Comparison of ENCODE assay signal across 13 mouse cellular contexts in the genomic region with DNA sequence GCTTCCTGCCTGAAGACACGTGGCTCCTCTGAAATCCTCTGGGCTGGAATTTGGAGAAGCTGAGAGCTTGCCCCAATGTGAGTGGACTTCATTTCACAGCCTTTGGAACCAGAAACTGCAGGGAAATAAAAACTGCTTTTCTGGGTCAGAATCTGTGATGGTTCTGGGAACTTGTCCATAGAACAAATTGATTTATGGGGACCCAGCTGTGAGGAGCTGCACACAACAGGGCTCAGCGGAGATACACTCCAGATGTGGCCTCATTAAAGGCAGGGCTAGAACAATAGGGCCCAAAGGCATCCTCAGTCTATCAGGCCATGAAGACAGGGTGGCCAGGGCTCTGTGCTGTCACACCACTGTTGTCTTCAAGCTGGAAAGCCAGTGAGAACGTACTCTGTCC. TPM values are rescaled to one million over a fixed set of nuclear protein-coding genes. Genes with fewer than 3 reads are reported as not detected.
DNase-seq lines count a peak whose midpoint lies in the region; ATAC-seq and TF ChIP-seq lines count a peak whose summit lies in the region.
"Had no signal": no experiment of that assay in that cellular context is flagged by ENCODE, and none has a peak within 500 bp of the region (broad histone marks: within the 10 kb centered on the region; RNA-seq: fewer than 3 reads in every experiment).

No protein-coding gene starts in this region.

- H3K9ac ChIP-seq in heart, adult 2 months (ENCODE audit: low read depth, low read length) = no peak overlapping the region
- H3K9ac ChIP-seq in limb, embryonic 14.5 days (ENCODE audit: low read depth, low read length, severe bottlenecking) = no peak overlapping the region
- H3K9ac ChIP-seq: neural tube, embryonic 13.5 days had no signal

- intact Hi-C loops in heart, adult 2 months (cut with DNase I) = no loop called here
- intact Hi-C loops in heart, postnatal 10 days (cut with DNase I) = no loop called here

- no peaks in the 10 kb centered on the region for H3K27me3 ChIP-seq in heart, adult 2 months (ENCODE audit: control insufficient read depth, insufficient read depth, low read length)
- no peaks in the 10 kb centered on the region for H3K27me3 ChIP-seq in limb, embryonic 14.5 days (ENCODE audit: control insufficient read depth, insufficient read depth, low read length)
- H3K27me3 ChIP-seq in thymus, adult 2 months (ENCODE audit: control insufficient read depth, insufficient read depth, low read length) = no peaks in the 10 kb centered on the region
- H3K27me3 ChIP-seq: neural tube, embryonic 13.5 days had no signal

- TF ChIP-seq EP300 in heart, adult 2 months (IDR thresholded peaks at IDR 0.05; ENCODE audit: insufficient read depth, low read depth, low read length) = 0 out of 2 replicates have a peak, but pooled peaks have one; percentile 25

- H3K9me3 ChIP-seq in limb, embryonic 14.5 days (ENCODE audit: control insufficient read depth, low read length) = no peaks in the 10 kb centered on the region
- H3K9me3 ChIP-seq: neural tube, embryonic 13.5 days had no signal

- no peaks in the 10 kb centered on the region for H3K79me2 ChIP-seq in heart, adult 2 months (replicated peaks; ENCODE audit: control insufficient read depth, insufficient read depth, low read length)

- no peak overlapping the region for H3K4me3 ChIP-seq in heart, adult 2 months
- H3K4me3 ChIP-seq in limb, embryonic 14.5 days (replicated peaks; ENCODE audit: low read length) = no peak overlapping the region
- no peak overlapping the region for H3K4me3 ChIP-seq in thymus, adult 2 months (ENCODE audit: control insufficient read depth, insufficient read depth, low read length)
- H3K4me3 ChIP-seq: neural tube, embryonic 13.5 days had no signal

- peak in 1 of 2 experiments; percentile 35 for DNase-seq in heart, adult 2 months
- DNase-seq in heart, postnatal 4 days = no peak
- peak; percentile 69 for DNase-seq in adipocyte (ENCODE audit: low spot score)
- peak; percentile 36 to 38 for DNase-seq in heart, postnatal 10 days
- no peak for DNase-seq in limb, embryonic 14.5 days (ENCODE audit: low spot score)
- DNase-seq in frontal cortex, postnatal 14 days (ENCODE audit: low spot score in 2 of 2) = no peak
- no peak for DNase-seq in thymus, adult 2 months
- DNase-seq in embryo, embryonic 9.5 days (ENCODE audit: extremely low spot score) = no peak
- DNase-seq: cerebellum, adult 9-10 months; retina, postnatal 1 day had no signal

- no peak for TF ChIP-seq CTCF in heart, adult 2 months (IDR thresholded peaks at IDR 0.05)
- no peak for TF ChIP-seq CTCF in thymus, adult 2 months (IDR thresholded peaks at IDR 0.05; ENCODE audit: borderline replicate concordance, control insufficient read depth, extremely low read depth, insufficient read depth, low read length, poor library complexity)

- H3K4me2 ChIP-seq in limb, embryonic 14.5 days (replicated peaks; ENCODE audit: low read depth, low read length, severe bottlenecking) = no peak overlapping the region
- H3K4me2 ChIP-seq: neural tube, embryonic 13.5 days had no signal

- peak; percentile 50 for ATAC-seq in limb, embryonic 14.5 days (ENCODE audit: low FRiP score, low read depth)
- ATAC-seq: intestine, embryonic 16.5 days had no signal

- WGBS in heart, adult 2 months = 66% methylated on average over 3 of the region's 3 CpGs
- 34% methylated on average over 3 of the region's 3 CpGs for WGBS in limb, embryonic 14.5 days
- WGBS in thymus, adult 2 months = 86% methylated on average over 3 of the region's 3 CpGs

- H3K36me3 ChIP-seq in heart, adult 2 months (ENCODE audit: control insufficient read depth, insufficient read depth, low read length) = no peaks in the 10 kb centered on the region
- no peaks in the 10 kb centered on the region for H3K36me3 ChIP-seq in limb, embryonic 14.5 days (ENCODE audit: control insufficient read depth, insufficient read depth, low read length)
- no peaks in the 10 kb centered on the region for H3K36me3 ChIP-seq in thymus, adult 2 months (ENCODE audit: control insufficient read depth, insufficient read depth, low read length)
- H3K36me3 ChIP-seq: G1E; neural tube, embryonic 13.5 days had no signal

- peak overlapping the region; percentile 44 for H3K27ac ChIP-seq in heart, adult 2 months
- H3K27ac ChIP-seq in limb, embryonic 14.5 days (replicated peaks; ENCODE audit: low read depth, low read length) = 0 out of 2 replicates have a peak overlapping the region, but pooled peaks have one; percentile 26
- H3K27ac ChIP-seq in thymus, adult 2 months (ENCODE audit: control insufficient read depth, insufficient read depth, low read length) = no peak overlapping the region
- H3K27ac ChIP-seq: neural tube, embryonic 13.5 days had no signal

- TF ChIP-seq POLR2A in heart, adult 2 months (IDR thresholded peaks at IDR 0.05; ENCODE audit: insufficient read depth, low read depth, low read length) = no peak
- TF ChIP-seq POLR2A in limb, embryonic 14.5 days (IDR thresholded peaks at IDR 0.05; ENCODE audit: borderline replicate concordance, extremely low read depth, insufficient read depth, insufficient read length) = no peak
- no peak for TF ChIP-seq POLR2A in thymus, adult 2 months (IDR thresholded peaks at IDR 0.05; ENCODE audit: control insufficient read depth, extremely low read depth, insufficient read depth, low read length, poor library complexity)

- H3K4me1 ChIP-seq in heart, adult 2 months (ENCODE audit: control insufficient read depth, insufficient read depth, low read length) = peaks cover 9% of the 10 kb centered on the region
- H3K4me1 ChIP-seq in limb, embryonic 14.5 days (ENCODE audit: control insufficient read depth, insufficient read depth, low read length) = no peaks in the 10 kb centered on the region
- H3K4me1 ChIP-seq in thymus, adult 2 months (replicated peaks; ENCODE audit: control insufficient read depth, insufficient read depth, low read length) = no peaks in the 10 kb centered on the region
- H3K4me1 ChIP-seq: neural tube, embryonic 13.5 days had no signal

RNA-seq across cellular contexts. Expression of a gene that starts 40.7 kb away (rescaled TPM):
- under 1 TPM; 0.16 to 0.27 TPM for total RNA-seq in heart, adult 2 months (2021)
- polyA plus RNA-seq in heart, adult 2 months (2012; rRNA removed) = 0.72 and 0.85 TPM in 2 replicates
- 1 to 10 TPM in 1 of 2 experiments, under 1 TPM in 1; 0.83 to 1.4 TPM for total RNA-seq in heart, postnatal 4 days (2021)
- under 1 TPM; 0.62 to 0.96 TPM for total RNA-seq in heart, postnatal 10 days (2021)
- 4.2 and 4.7 TPM in 2 replicates for polyA plus RNA-seq in limb, embryonic 14.5 days (2012; rRNA removed)
- 5.4 and 5.9 TPM in 2 replicates for polyA plus RNA-seq in limb, embryonic 14.5 days (2014; fragmentation: Nextera tagmentation; extraction: Ambion mirVana)
- polyA plus RNA-seq in thymus, adult 2 months (2012; rRNA removed) = 34.9 and 39.6 TPM in 2 replicates
- total RNA-seq: G1E had no signal
- polyA plus RNA-seq: G1E had no signal

Comparison
In these comparisons a context has a peak if more than half of its experiments do, and no peak if none do; other contexts are left out.
1. DNase-seq: peak in adipocyte (single experiment) and heart, postnatal 10 days (2 of 2); none in heart, postnatal 4 days (single experiment), limb, embryonic 14.5 days (single experiment), frontal cortex, postnatal 14 days (0 of 2), thymus, adult 2 months (single experiment) and embryo, embryonic 9.5 days (single experiment).